Mouse (Mus musculus) forebrain, embryonic 14.5 days (tissue): Measurements from ENCODE around the gene Cmtm2b. TPM values are rescaled to one million over a fixed set of nuclear protein-coding genes. Genes with fewer than 3 reads are reported as not detected.
A peak's percentile ranks its signal among the peaks of the same experiment; 100 is the strongest.

Experiments used
- ATAC-seq: fragments of 200-750 bp; cut with Nextera tagmentation; 2 replicates; pipeline ENCODE4 v1.8.0; 2017; ENCODE audit warnings: mild to moderate bottlenecking, moderate library complexity
- DNase-seq: peaks from one replicate; pipeline ENCODE4 v3.0.0-alpha.2; 2015; ENCODE audit warnings: low spot score
- H3K27ac ChIP-seq: fragments of 300-500 bp; sonication (generic); 2 replicates; pipeline ENCODE4 v1.5.1; 2014; ENCODE audit warnings: low read depth, mild to moderate bottlenecking, control low read depth, low read length, moderate library complexity
- H3K27me3 ChIP-seq: fragments of 300-500 bp; sonication (generic); replicated peaks from 2 replicates; pipeline ENCODE4 v1.6.1; 2014; ENCODE audit warnings: low read length, control low read depth, mixed read lengths; ENCODE audit not compliant: control insufficient read depth, insufficient read depth
- H3K36me3 ChIP-seq: fragments of 300-500 bp; sonication (generic); 2 replicates; pipeline ENCODE4 v1.6.1; 2014; ENCODE audit warnings: low read length, control low read depth; ENCODE audit not compliant: control insufficient read depth, insufficient read depth
- H3K4me1 ChIP-seq: fragments of 300-500 bp; sonication (generic); 2 replicates; pipeline ENCODE4 v1.6.1; 2014; ENCODE audit warnings: antibody characterized with exemption, low read length, control low read depth; ENCODE audit not compliant: control insufficient read depth, insufficient read depth
- H3K4me2 ChIP-seq: fragments of 300-500 bp; sonication (generic); 2 replicates; pipeline ENCODE4 v1.6.1; 2014; ENCODE audit warnings: mild to moderate bottlenecking, control low read depth, low read length
- H3K4me3 ChIP-seq: fragments of 300-500 bp; sonication (generic); 2 replicates; pipeline ENCODE4 v1.5.1; 2014; ENCODE audit warnings: low read depth, low read length, control low read depth
- H3K9ac ChIP-seq: fragments of 300-500 bp; sonication (generic); 2 replicates; pipeline ENCODE4 v1.6.1; 2014; ENCODE audit warnings: mild to moderate bottlenecking, low read length, control low read depth, moderate library complexity
- H3K9me3 ChIP-seq: fragments of 300-500 bp; sonication (generic); replicated peaks from 2 replicates; pipeline ENCODE4 v1.6.1; 2016; ENCODE audit warnings: low read length, control low read depth, mixed read lengths; ENCODE audit not compliant: control insufficient read depth
- WGBS: fragments of 180-500 bp; shearing (Covaris S2); extraction: QIAGEN DNeasy Blood & Tissue Kit; methylation state at CpG from one replicate; pipeline ENCODE4 v1.1.7; 2014; 5-methylcytosine and 5-hydroxymethylcytosine counted together
- polyA plus RNA-seq: library from polyadenylated mRNA; unstranded; fragments of >200 nt; fragmentation: Nextera tagmentation; extraction: Ambion mirVana; gene quantifications from 2 replicates; pipeline ENCODE4 v1.2.1, GENCODE M21; 2014

Cmtm2b gene
- polyA plus RNA-seq, 1 experiment from 2014 or later = not detected

- 79% methylated on average over 11 of the region's 11 CpGs for WGBS
- peaks cover 16% of the 10 kb centered on the region for H3K4me1 ChIP-seq
- no peak overlapping the region for H3K27ac ChIP-seq
- DNase-seq = no peak
- no peaks in the 10 kb centered on the region for H3K9me3 ChIP-seq
- no peaks in the 10 kb centered on the region for H3K36me3 ChIP-seq
- no peaks in the 10 kb centered on the region for H3K27me3 ChIP-seq
- H3K9ac ChIP-seq = no peak overlapping the region
- H3K4me3 ChIP-seq = no peak overlapping the region
- H3K4me2 ChIP-seq = no peak overlapping the region
- no peak for ATAC-seq
These were observed 51.7 kb downstream of the Cmtm2b start for GRCm38 (mm10) chr8:104373779-104374178.

DNA sequence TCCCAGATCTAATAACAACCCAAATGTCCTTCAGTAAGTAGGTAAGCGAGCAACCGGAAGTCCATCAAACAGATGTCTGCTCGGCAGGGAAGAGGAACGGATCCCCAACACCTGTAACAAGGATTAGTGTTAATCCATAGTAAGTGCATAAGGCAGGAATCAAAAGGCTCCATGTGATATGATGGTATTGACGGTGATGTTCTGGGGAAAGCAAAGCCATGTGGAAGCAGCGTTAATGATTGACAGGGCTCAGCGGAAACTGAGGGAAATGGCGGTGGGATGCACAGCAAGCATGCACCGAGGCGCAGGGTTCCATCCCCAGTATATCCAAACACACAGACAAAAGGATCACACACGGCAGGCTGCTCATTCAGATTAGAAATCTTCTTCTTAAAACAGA, 52.2 kb downstream of the Cmtm2b start:
- ATAC-seq (no peak), DNase-seq (no peak)
- no peak overlapping the region for H3K4me3 ChIP-seq
- 68% methylated on average over 11 of the region's 11 CpGs for WGBS
- peaks cover 16% of the 10 kb centered on the region for H3K4me1 ChIP-seq
- no peak overlapping the region for H3K27ac ChIP-seq
- H3K36me3 ChIP-seq = no peaks in the 10 kb centered on the region
- no peak overlapping the region for H3K9ac ChIP-seq
- no peak overlapping the region for H3K4me2 ChIP-seq
- H3K27me3 ChIP-seq = no peaks in the 10 kb centered on the region
- no peaks in the 10 kb centered on the region for H3K9me3 ChIP-seq

DNA sequence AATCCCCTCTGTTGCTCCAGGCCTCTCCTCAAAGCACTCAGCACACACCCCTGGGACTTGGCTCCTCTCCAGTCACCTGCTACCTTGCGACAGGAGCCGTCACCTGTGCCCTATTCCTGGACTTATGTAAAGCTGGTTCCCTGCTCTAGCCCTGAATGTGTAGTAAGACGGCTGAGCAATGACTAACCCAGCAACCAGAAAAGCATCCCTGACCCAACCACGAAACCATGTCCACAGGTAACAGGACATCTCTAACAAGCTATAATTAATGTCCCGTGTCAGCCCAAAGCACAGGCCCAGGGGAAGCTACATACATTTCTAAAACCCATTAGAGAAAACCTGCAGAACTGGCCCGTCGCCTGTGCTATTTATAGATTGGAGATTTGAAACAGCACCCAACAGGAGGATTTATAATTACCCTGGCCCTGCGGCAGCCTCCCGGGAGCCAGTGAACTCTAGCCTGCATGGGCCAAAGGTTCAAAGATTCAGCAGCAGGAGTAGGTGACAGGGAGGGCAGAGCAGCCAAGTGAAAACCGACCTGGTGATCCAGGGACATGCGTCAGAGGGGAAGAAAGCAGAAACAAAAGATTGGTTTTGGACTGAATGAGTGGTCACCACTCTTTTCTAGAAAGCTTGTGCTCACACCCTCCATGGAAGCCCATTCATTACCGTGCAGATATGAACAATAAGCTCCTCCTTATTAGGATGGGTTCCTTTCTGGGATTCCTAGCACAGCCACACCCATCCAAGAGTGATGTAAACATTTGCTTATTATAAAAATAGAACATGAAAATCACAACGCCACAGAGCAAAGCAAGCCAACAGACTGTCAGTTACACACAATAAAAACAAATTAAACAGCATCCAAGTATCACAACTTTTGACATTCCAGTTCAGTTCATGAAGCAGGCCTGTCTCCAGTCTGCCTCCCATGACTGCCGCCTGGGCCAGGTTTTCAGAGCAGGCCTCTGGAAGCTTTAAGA, 53.1 kb downstream of the Cmtm2b start:
- Histone ChIP-seq H3K4me3 (no peak overlapping the region), H3K27me3 (no peaks in the 10 kb centered on the region), H3K4me1 (peaks cover 13% of the 10 kb centered on the region), H3K9ac (0 out of 2 replicates have a peak overlapping the region, but pooled peaks have one; percentile 13), H3K36me3 (no peaks in the 10 kb centered on the region), H3K9me3 (no peaks in the 10 kb centered on the region), H3K4me2 (no peak overlapping the region), H3K27ac (no peak overlapping the region; the same call in 1 of the 2 replicates)
- DNase-seq (no peak), ATAC-seq (peak; percentile 52)
- WGBS = 36% methylated on average over 14 of the region's 14 CpGs

DNA sequence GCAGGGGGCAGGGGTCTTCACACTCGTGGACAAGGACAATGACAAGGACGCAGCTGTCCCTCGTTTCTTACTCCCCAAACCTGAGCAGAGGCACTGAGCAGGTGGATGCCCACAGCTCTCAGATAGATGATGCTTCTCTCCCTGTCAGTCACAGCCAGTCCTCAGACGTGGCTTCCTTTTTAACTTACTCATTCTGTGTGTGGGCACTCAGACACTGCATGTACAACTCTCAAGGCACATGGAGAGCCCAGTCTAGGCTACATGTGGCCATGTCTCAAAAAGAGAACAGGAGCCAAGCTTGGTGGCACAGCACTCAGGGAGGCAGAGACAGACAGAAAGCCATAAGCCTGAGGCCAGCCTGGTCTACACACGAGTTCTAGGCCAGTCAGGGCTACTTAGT, 53.9 kb downstream of the Cmtm2b start:
- DNase-seq (no peak), ATAC-seq (no peak)
- Histone ChIP-seq H3K4me3 (no peak overlapping the region), H3K27me3 (no peaks in the 10 kb centered on the region), H3K27ac (no peak overlapping the region), H3K9me3 (no peaks in the 10 kb centered on the region), H3K9ac (no peak overlapping the region), H3K36me3 (no peaks in the 10 kb centered on the region), H3K4me2 (no peak overlapping the region), H3K4me1 (peaks cover 13% of the 10 kb centered on the region)
- 47% methylated on average over 5 of the region's 5 CpGs for WGBS

DNA sequence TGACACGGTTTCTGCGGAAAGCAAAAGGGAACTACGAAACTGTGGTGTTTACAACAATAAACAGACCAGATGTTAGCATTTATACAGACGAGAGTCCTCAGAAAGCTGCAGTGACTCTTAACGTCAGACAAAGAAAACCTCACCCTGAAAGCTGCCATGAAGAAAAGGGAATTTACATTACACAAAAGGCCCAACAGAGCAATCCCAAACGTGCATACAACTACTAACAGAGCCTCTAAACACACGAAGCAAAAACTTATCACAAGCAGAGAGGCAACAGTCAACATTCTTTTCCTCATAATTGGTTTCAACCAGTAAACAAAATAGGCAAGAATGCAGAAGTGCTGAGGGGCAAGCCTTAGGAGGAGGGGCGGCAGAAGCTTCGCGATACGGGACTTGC, 54.6 kb downstream of the Cmtm2b start:
- ATAC-seq (no peak), DNase-seq (no peak)
- no peak overlapping the region for H3K4me3 ChIP-seq
- H3K27ac ChIP-seq = no peak overlapping the region
- H3K9ac ChIP-seq = no peak overlapping the region
- no peaks in the 10 kb centered on the region for H3K36me3 ChIP-seq
- 28% methylated on average over 11 of the region's 11 CpGs for WGBS
- no peaks in the 10 kb centered on the region for H3K9me3 ChIP-seq
- H3K4me2 ChIP-seq = no peak overlapping the region
- peaks cover 13% of the 10 kb centered on the region for H3K4me1 ChIP-seq
- H3K27me3 ChIP-seq = no peaks in the 10 kb centered on the region

- DNase-seq (no peak), ATAC-seq (no peak)
- Histone ChIP-seq H3K9me3 (no peaks in the 10 kb centered on the region), H3K27me3 (no peaks in the 10 kb centered on the region), H3K4me2 (no peak overlapping the region), H3K4me1 (peaks cover 17% of the 10 kb centered on the region), H3K36me3 (no peaks in the 10 kb centered on the region), H3K9ac (no peak overlapping the region), H3K27ac (no peak overlapping the region), H3K4me3 (no peak overlapping the region)
- 69% methylated on average over 10 of the region's 10 CpGs for WGBS
These were observed 57.3 kb downstream of the Cmtm2b start for GRCm38 (mm10) chr8:104379301-104379836.

- 91% methylated on average over 7 of the region's 7 CpGs for WGBS
- Histone ChIP-seq H3K36me3 (no peaks in the 10 kb centered on the region), H3K9ac (no peak overlapping the region), H3K27me3 (no peaks in the 10 kb centered on the region), H3K27ac (no peak overlapping the region), H3K9me3 (no peaks in the 10 kb centered on the region), H3K4me1 (peaks cover 13% of the 10 kb centered on the region), H3K4me2 (no peak overlapping the region), H3K4me3 (no peak overlapping the region)
- ATAC-seq = no peak
- no peak for DNase-seq
These were observed 58.2 kb downstream of the Cmtm2b start for GRCm38 (mm10) chr8:104380269-104380668.
